Mouse (Mus musculus): ENCODE measurements at regions not wholly inside any gene's neighbourhood (a gene's known extent, or its start where the extent isn't known, plus 50 kb on each side); places are given as distances from the start of the nearest gene placed in this dataset.

DNA sequence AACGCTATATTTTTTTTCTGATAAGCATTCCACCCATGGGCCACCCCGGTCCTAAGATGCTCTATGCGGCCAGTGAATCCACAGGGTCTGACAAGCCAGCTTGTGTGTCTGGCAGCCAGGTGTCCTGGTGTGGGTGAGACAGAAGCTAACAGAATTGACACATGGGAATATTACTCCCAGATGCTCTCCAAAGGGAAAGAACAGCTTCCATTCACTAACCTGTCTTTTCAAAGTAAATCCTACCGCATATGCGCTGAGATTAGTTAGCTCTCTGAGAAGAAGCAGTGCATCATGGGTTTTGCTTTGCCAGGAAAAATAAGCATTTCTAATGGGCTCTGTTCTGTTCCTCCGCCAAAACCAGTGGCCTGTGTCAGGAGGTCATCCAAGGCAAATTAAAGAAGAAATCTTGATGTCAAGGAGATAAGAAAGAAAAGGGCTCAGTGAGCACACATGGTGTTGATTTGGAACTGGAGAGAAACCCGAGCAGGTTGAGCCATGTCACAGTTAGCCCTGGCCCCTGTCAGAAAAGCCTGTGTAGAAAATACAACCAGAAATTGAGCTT is 498.4 kb upstream of the Marcks start:
- TF ChIP-seq GATA1 (IDR thresholded peaks at IDR 0.05; ENCODE audit: borderline replicate concordance, low read length) = no peak
- TF ChIP-seq FLI1 (IDR thresholded peaks at IDR 0.05; ENCODE audit: low read length) = no peak
